Mouse (Mus musculus): ENCODE measurements around the gene Cenpl.
"Not testable (repeated sequence)": the region's sequence is repeated elsewhere in the genome, so short reads cannot be mapped to it uniquely, and the experiment has no call there.

The Cenpl gene

DNA sequence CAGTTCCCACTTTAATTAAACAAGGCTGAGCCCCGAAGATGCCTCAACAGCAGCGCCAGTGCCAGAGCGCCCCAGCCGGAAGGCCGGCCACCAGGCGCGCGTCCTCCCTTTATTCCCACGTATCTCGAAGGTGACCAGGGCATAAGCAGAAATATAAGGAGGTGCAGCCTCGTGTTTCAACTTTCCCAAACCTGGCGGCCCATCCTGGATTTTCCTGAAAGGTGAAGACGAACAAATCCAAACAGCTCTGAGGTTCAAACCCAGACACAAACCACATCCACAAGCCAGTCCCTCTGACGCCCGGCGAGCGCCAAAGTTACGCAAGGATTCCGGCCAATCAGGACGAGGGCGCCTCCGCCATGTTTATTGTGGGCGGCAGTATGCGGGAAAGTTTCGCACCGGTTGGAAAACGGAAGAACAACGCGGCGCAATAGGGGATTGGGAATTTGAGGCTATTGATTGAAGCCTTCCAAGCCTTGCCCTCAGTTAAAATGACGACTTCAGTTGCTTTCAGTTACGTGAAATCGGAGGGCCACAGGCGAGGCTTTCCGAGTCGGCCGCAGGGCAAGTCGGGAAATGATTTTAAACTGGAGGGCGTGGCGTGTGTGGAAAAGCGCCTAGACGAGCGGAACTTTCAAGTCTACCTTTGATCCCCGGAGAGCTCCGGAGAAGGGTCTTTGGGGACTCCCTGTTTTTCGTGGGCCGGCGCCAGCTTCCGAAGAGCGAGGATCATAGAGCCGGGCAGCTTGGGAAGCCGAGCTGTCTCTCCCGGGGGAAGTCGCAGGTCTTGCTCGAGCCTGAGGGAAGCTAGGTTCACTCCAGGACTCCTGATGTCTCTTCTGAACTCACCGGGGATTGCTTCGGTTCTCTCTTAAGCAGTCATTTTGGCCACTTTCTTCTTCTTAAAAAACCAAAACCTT lies at the start of gene Cenpl, which contains the start of gene Dars2:
Cenpl (plus strand) TSS at position 362 of the 920 bp plus-strand sequence.
Dars2 (minus strand) TSS at position 307 of the 920 bp plus-strand sequence.
- peak; percentile 90 to 92 for DNase-seq (ENCODE audit: low read depth in 2 of 2, low spot score in 2 of 2)

DNA sequence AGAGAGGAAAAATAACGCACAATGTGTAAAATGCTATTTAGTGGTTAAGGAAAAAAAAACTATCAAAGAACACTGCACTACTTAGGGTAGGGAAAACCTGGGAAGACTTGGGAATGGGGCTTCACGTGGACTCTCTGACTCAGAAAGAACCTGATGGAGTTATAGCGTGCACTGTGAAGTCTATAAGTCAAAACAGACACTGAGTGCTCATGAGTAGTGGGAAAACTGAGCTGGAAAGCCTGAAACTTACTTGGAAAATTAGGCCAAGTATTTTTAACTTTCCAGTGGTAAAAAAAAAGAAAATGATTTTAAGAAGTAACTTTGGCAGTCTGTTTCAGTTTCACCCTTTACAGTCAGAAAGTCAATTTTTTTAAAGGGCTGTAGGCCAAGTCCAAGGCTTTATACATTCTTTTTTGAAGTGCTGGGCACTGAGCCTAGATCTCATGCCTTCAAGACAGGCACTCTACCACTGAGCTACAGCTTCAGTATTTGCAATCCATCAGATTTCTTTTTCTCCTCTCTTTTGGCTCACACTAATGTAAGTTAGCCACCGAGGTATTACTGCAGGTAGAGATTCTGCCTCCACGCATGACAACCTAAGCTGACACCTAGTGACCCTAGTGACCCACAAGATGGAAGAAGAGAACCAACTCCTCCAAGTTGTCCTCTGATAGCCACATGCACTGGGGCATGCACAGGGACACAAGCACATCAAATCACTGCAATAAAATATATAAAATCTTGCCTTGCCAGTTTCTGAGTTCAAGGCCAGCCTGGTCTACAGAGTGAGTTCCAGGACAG lies 44.9 kb upstream of the Cenpl start:
- no peak for DNase-seq (ENCODE audit: low read depth in 2 of 2, low spot score in 2 of 2)

DNA sequence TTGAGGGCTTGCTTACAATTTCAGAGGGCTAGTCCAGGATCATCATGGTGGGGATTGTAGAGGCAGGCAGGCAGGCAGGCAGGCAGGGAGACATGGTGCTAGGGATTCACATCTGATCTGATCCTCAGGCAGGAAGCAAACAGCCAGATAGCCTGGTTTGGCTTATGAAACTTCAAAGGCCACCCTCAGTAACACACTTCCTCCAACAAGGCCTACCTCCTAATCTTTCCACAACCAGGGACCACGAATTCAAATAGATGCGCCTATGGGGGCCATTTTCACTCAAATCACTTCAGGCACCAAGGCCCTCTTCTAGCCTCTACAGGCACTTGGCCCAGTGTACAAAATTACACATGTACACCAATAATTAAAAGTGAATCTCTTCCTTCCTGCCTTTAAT lies 43.3 kb upstream of the Cenpl start:
- no peak for DNase-seq (ENCODE audit: low read depth in 2 of 2, low spot score in 2 of 2)

DNA sequence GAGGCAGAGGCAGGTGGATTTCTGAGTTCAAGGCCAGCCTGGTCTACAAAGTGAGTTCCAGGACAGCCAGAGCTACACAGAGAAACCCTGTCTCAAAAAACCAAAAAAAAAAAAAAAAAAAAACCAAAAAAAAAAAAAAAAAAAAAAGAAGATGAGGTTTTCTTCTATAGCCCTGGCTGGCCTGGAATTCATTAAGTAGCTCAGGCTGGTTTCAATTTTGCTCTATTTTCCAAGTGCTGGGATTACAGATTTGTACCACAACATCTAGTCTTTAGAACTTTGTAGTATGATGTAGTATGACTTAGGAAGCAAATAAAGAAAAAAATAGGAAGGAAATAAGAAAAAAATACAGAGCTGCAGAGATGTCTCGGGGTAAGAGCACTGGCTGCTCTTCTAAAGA lies 42.1 kb upstream of the Cenpl start:
- DNase-seq (ENCODE audit: low read depth in 2 of 2, low spot score in 2 of 2), result not testable (repeated sequence)

DNA sequence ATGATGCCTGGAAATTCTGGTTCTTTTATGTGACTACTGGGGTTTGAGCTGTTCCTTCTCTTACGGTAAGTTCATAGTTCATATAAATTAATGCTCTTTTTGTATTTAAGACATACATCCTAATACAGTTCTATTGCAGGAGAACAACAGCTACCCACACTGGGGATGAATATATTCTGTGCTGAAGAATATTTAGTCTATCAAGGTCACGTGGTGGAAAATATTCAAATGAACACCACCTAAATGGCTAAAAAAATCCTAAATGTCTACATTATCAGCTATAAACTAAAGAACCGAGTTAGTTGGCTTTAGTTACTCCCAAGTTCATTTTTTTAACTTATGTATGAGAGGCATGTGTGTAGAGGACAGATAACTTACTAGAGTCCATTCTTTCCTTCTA lies 40.5 kb upstream of the Cenpl start:
- no peak for DNase-seq (ENCODE audit: low read depth in 2 of 2, low spot score in 2 of 2)

GRCm38 (mm10) chr1:161031881-161032280 lies 38.6 kb upstream of the Cenpl start:
- no peak for DNase-seq (ENCODE audit: low read depth in 2 of 2, low spot score in 2 of 2)

- DNase-seq (ENCODE audit: low read depth in 2 of 2, low spot score in 2 of 2), result no peak
Measured at GRCm38 (mm10) chr1:161032345-161032744, 38.2 kb upstream of the Cenpl start.

GRCm38 (mm10) chr1:161033856-161034434 lies 36.6 kb upstream of the Cenpl start:
- DNase-seq (ENCODE audit: low read depth in 2 of 2, low spot score in 2 of 2), result no peak

DNA sequence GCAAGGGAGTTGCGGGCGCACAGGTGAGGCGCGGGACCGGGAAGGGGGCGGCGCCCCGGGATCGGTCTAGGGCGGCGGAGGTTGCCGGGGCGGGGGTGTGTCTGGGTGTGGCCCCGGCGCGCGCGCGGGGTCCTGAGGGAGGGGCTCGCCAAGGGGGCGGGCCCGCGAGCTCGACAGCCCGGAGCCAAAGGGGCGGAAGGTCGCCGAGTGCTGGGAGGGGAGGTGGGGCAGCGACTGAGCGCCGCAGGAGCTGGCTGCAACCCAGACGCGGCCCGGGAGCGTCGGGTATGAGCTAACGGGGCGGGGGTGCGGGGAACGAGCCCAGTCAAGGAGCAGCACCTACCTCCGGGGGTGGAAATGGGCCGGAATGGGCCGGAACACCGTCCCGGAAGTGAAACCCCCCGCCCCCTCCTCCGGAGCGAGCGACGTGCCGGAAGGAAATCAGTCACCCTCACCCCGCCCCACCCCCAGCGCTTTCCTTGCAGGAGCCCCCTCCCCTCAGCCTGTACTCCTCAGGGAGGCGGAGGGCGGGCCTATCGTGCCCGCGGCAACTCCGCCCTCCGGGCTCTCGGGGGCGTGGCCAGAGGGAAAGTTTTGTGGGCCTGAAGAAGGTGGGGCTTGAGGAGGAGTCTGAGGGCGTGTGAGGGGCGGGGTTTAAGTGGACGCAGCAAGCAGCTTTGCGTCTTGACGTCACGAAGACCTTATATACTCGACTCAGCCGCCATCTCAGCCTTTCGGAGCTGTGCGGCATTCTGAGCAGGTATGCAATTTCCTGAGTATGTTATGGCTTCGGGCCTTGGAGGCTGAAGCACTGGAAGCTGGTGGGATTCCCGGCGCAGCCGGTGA lies 35.9 kb upstream of the Cenpl start, which contains the start of gene Zbtb37:
Zbtb37 (minus strand) TSS at position 415 of the 846 bp plus-strand sequence.
- DNase-seq (ENCODE audit: low read depth in 2 of 2, low spot score in 2 of 2), result peak; percentile 96 to 97

- DNase-seq (ENCODE audit: low read depth in 2 of 2, low spot score in 2 of 2), result no peak
Measured at GRCm38 (mm10) chr1:161035281-161035785, 35.2 kb upstream of the Cenpl start.

- no peak for DNase-seq (ENCODE audit: low read depth in 2 of 2, low spot score in 2 of 2)
Measured at GRCm38 (mm10) chr1:161035786-161036404, 34.6 kb upstream of the Cenpl start.

DNA sequence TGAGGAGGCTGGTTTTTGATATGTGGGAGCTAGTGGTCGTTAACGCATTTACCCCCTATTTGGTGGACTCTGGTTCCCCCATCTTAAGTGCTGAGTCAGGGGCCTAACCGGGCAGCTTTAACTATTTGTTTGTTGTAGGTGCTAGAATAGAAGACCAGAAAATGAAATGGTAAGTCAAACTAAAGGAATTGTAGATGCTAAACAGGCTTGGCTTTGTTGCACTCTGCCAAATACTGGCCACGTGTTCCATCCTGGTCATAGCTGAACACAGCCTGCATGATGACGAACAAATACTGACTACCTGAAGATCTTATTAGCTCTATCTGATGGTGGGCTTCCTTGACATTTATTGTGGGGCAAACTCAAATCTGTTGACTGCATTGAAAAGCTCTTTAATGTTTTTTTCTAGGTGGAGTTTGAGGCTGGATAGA lies 34.1 kb upstream of the Cenpl start:
- DNase-seq (ENCODE audit: low read depth in 2 of 2, low spot score in 2 of 2), result no peak

DNA sequence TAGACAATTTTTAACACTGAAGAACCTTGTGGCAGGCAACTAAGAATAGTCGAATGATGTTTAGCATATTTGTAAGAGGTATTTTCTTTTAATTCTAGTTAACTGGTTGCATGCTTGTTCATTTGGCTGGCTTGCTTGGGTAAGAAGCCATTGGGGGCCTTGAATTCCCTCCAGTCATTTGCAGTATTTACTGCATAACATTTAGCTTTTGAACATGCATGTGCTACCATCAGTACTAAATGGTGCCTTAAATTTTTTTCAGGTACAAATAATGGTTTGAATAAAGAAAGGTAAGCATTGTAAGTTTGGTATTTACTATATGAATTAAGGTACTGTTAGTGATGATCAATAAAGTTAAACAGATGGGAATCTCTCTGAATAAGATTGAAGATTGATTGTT lies 33.5 kb upstream of the Cenpl start:
- no peak for DNase-seq (ENCODE audit: low read depth in 2 of 2, low spot score in 2 of 2)

DNA sequence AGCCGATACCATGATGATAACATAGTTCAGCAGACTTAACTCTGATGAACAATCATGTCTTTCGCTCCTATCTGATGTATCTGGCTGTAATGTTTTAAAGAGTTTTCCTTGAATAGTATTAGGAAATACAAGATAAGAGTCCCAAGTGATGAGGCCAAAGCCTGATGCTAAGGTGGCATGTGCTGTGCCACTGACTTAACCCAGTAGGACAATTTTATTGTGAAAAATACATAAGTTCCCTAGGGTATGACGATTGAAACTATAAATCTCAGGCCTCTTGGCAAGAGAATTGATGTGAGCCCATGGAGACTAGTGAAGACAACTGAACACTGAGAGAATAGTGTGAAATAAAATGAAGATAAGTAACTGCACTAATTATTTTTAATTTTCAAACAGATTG lies 32.9 kb upstream of the Cenpl start:
- DNase-seq (ENCODE audit: low read depth in 2 of 2, low spot score in 2 of 2), result no peak

DNA sequence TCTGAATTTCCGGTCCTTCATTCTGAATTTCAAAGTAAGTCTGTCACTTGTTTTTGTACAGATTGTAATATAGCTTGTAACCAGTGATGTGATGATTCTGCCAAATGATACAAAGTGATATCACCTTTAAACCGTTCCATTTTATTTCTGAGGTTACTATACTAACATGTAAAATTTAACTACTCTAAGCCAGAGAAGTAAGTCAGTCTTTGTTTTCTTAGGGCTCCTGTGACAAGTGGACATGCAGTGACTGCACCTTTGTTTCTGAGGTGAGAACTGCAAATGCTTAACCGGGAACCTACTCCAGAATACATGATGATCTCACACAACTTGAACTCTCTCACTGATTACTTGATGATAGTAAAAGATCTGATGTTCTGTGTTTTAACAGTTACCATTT lies 32.5 kb upstream of the Cenpl start:
- no peak for DNase-seq (ENCODE audit: low read depth in 2 of 2, low spot score in 2 of 2)

DNA sequence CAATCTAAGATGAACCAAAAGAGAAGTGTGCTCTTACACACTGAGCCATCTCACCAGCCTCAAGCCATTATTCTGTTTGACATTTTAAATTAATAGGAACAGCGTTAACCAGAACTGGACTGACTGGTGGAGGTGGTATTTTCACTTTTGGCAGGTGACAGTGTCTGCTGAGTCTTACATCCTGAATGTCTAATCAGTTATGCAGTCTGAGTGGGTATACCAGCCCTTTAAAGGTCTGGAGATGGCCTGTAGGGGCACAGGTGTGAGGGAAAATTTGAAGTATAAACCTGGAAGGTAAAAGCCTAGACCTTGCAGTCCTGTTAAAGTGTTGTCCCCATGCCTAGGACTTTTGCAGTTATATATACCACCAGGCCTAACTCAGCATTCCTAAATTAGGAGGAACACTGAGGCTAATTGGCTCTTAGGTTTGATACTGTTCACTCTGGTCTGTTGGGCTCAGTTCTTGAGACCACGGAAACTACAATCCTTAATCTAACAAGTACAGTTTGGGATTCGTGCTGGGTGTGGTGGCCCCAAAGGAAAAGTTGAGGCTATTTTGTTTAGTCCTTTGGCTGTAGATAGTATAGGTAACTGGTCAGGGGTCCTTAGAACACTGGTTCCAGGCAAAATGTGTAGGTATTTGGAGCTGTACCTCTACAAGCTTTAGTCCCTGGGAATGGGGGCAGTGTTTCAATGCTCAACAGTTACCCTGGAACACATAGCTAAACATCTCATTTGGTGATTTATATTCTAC lies 31.4 kb upstream of the Cenpl start:
- no peak for DNase-seq (ENCODE audit: low read depth in 2 of 2, low spot score in 2 of 2)

- DNase-seq (ENCODE audit: low read depth in 2 of 2, low spot score in 2 of 2), result no peak
Measured at GRCm38 (mm10) chr1:161039741-161040425, 30.6 kb upstream of the Cenpl start.

GRCm38 (mm10) chr1:161040426-161040770 lies 30.1 kb upstream of the Cenpl start:
- DNase-seq (ENCODE audit: low read depth in 2 of 2, low spot score in 2 of 2), result no peak

- DNase-seq (ENCODE audit: low read depth in 2 of 2, low spot score in 2 of 2), result no peak
Measured at GRCm38 (mm10) chr1:161040855-161041254, 29.7 kb upstream of the Cenpl start.
